Mouse (Mus musculus) olfactory bulb, adult 2 months (tissue): ENCODE data around the gene Tcte1.

Source experiments
- CTCF ChIP-seq: fragments of 200-500 bp; IDR thresholded peaks from 2 replicates; pipeline ENCODE4 v1.5.1; 2012; ENCODE audit warnings: low read depth, mild to moderate bottlenecking, low read length, moderate library complexity; ENCODE audit not compliant: insufficient read depth
- POLR2A ChIP-seq: fragments of 200-500 bp; IDR thresholded peaks from 2 replicates; pipeline ENCODE4 v1.6.1; 2012; ENCODE audit warnings: mild to moderate bottlenecking, low read depth, low read length, moderate library complexity; ENCODE audit not compliant: insufficient read depth

DNA sequence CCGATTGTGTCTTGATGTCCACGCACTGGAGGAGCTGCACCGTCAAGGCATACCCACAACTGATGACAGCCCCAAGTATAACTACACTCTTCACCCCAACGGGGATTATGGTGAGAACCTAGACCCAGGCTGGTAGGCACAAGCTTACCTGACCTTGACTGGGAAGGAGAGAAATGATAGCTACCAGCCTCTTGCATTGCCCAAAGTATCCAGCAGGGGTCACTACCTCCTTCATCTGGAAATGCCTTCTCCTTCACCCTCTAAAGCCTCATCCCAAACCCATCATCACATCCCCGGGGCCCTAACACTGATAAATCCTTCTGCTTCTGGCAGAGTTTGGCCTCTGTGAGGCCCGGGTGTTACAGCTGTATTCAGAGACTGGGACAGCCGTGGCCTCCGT lies 6.7 kb upstream of the Tcte1 start:
- TF ChIP-seq CTCF, result no peak
- no peak for TF ChIP-seq POLR2A
